Mouse (Mus musculus) E14TG2a.4 (cell line): ENCODE measurements at regions not wholly inside any gene's neighbourhood (a gene's known extent, or its start where the extent isn't known, plus 50 kb on each side); places are given as distances from the start of the nearest gene placed in this dataset.

ENCODE experiments used
- CTCF ChIP-seq: conservative IDR thresholded peaks from 2 replicates; pipeline ENCODE4 v1.5.1; 2014; ENCODE audit warnings: low read length
- NANOG ChIP-seq: IDR thresholded peaks from 2 replicates; pipeline ENCODE4 v1.6.1; 2014; ENCODE audit warnings: borderline replicate concordance, low read length, mixed read lengths
- POU5F1 ChIP-seq: IDR thresholded peaks from 2 replicates; pipeline ENCODE4 v1.6.1; 2014; ENCODE audit warnings: low read length, borderline replicate concordance

DNA sequence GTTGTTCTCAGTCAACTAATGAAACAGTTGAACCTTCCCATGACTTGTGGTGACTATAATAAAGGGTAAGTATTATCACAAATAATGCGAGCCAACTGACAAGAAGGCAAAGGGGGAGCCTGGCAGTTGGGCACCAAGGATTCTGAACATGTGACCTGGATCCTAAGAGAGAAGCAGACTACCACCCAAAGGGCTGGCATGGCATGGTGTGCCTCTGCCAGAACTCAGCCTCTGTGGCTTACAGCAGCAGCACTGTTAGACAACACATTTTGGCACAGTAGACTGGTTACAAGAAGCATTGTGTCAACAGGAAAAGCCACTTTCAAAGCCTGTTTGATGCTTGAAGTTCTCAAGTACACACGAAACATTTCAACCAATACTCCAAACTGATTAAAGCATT, 142.2 kb upstream of the Satb2 start:
- no peak for TF ChIP-seq CTCF
- no peak for TF ChIP-seq POU5F1
- TF ChIP-seq NANOG: no peak
